Mouse (Mus musculus) spleen, adult 12 weeks (tissue): ENCODE data around the gene Folh1.
"Not testable (repeated sequence)": the region's sequence is repeated elsewhere in the genome, so short reads cannot be mapped to it uniquely, and the experiment has no call there.

Experiments used
- DNase-seq: peaks from one replicate; pipeline ENCODE4 v3.0.0; 2022; ENCODE audit warnings: low spot score

Folh1 gene

DNA sequence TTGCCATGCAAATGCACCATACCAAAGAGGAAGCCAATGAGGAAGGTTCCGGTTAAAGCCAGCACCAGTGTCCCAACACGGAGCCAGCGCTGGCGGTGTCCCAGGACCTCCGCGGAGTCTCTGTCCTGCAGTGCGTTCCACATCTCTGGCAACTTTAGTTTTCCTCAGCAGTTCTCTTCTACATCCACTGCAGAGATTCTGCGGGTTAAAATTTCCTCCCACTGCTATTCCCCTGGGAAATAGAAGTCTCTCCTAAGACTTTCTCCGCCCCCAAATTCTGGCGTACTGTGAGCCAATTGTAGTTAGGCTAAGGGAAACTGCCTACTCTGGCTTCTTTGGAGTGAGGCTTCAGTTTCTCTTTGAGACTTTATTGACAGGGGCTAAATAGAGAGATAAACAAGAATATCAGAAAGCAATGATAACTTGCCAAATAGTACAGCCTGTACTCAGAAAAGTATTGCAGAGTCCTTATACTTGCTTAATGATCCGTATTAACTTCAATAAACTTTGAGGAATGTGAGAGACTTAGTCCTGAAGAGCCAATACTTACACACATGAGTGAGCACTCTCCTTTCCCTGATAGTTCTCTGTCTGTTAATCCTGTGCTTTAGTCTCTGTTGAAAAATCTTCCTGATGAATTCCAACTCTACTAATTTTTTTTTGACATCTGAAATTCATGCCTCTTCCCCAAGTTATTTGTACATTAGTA, at the start of gene Folh1:
Gene Folh1, minus strand, starts transcription at position 327 of the 709 bp plus-strand sequence.
- no peak for DNase-seq

DNA sequence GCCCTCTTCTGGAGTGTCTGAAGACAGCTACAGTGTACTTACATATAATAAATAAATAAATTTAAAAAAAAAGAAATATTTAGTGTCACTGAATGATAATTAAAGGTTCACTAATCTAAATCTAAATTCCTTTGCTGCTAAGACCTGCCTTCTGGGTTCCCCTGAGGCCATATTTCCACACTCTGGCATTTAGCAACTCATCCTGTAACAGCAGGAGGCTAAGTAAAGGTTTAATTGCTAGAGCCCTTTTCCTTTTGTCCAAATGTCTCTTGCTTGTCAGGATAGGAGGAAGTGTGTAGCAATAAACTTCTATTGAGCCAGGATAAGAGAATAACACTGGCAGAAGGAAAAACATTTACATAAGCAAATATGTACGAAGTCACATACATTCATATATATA, 40.7 kb upstream of the Folh1 start:
- no peak for DNase-seq

DNA sequence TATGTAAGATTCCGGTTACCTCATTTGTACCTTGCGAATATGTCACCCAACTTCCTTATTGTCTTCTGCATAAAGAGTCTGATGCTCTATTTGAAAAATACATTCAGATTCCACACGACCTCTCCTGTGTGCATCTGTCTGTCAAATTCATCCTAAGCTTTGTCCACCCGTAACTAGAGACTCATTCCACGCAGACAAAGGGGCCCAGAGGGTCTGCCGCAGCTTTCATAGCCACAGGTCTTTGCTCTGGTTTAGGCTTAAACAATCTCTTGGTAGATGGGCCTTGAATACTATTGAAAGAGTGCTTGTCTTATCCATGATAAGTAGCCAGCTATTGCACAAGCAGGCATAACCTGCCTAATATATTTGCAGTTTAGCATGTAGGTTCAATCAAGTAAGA, 40.0 kb upstream of the Folh1 start:
- not testable (repeated sequence) for DNase-seq

DNA sequence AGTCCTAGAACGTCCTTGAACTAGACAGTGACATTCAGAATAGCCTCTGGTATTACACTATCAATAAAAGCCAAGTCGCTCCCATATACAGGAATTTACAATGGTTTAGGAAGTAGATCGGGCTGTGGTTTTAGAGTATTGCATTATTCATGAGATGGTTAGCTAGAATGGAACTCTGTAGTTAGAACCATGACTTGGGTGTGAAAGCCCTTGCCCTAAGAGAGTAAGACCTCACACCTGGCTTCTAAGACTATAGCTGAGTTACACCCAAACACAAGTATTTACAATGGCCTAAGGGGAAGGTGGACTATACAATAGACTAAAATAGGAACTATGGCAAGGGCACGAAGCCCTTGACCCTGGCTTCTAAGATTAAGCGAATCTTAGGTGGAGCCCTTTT, 39.5 kb upstream of the Folh1 start:
- DNase-seq = not testable (repeated sequence)

DNA sequence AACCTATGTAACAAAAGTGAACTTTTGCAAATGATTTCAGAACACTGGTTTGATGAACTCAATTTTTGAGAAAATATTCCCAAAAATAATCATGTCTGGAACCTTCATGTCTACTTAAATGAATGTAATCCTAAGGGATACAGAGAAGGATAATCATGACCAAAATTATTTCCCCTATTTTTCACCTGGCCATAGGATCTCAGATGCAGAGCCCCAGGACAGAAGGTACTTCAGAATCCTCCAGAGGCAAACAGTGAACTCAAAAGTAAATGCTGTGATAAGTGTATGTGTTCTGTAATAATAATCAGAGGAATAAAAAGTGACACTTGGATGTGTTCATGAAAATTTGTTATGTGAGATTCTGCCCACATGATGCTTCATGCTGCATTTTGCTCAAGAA, 19.0 kb upstream of the Folh1 start, which contains the start of gene Vmn2r77:
Gene Vmn2r77, plus strand, starts transcription at position 301 of the 400 bp plus-strand sequence.
- no peak for DNase-seq

DNA sequence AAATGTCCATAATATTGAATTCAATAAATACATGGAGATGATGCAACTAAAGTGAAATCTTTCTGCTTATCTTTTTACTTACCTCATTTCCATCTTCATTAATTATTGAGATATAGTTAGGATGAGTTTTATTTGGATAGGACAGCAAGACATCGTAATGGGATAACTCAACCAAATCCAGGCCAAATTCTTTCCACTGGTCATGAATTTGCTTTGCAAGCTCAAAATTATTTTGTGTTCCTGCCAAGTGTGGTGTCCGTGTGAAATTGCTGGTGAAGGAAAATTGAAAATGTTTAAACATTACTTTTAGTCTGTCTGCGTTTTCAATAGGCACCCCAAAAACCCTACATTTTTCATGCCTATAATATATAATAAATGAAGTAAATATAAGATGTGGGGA, 4.1 kb downstream of the Folh1 start:
- DNase-seq = no peak

DNA sequence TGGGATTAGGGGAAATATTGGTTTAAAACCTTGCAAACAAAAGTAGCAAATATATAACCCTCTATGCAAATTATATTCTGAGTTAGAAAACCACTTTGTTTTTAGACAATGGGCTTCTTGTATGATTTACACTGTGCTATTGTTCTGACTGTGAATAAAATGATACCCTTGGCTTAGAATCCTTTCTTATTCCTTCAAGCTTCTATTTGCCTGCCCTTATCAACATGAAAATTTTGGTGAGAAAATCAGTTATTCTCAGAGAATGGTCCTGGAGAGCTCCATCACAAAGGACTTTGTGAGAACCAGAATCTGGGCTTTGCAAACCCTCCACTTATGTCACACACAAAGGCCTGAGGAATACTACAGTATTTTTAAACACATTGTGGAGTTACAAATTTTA, 11.1 kb downstream of the Folh1 start:
- no peak for DNase-seq

DNA sequence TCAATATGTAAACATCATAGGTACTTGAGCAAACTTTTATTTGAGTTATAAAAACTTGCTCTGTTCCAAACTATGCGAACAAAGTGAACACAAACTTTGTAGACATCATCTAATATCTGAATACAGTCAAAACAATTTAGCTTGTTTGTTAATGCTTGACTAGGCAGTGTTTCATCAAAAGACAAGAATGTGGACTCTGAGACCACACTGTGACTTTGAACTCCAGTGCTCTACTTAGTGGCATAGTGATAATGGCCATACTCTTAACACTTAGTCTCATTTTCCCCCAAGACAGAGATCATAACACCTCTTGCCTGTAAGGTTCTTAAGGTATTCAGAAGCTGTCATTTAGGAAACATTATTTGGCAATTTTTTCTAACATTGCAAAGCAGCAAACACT, 15.0 kb downstream of the Folh1 start:
- DNase-seq = no peak

DNA sequence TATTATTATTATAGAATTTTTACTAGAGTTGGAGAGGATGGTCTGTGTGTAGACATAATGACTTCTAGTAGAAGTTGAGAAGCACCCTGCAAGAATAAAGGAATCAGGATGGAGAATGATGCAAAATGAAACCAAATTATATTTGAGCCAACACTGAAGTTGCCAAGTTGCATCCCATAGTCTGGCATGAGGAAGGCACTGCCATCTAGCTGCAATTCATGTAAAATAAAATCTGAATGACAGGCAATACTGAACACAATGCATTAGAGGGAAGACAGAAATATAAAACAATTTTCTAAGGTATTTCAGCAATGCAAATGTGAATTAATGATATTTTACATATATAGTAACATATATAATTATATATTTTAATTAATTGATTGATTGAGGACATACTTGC, 50.7 kb downstream of the Folh1 start:
- no peak for DNase-seq

DNA sequence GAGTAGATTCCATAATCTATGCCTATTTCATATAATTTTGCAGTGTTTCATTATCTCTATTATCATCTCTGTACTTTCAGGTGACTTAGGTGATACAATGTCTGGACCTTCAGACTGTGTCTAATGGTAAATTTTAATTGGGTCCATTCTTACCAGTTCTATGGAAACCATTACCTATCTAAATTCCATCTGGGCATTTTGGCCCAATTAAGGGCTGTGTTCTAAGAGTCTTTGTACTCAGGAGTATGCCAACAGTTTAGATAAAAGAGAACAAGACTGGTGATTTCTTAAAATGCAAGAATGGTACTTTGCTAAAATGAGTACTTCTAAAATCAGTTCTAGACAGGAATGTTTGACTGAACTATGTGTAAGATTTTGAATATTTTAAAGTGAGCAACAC, 87.7 kb downstream of the Folh1 start, which contains the start of gene Olfr292:
Gene Olfr292, plus strand, starts transcription at position 301 of the 400 bp plus-strand sequence.
- DNase-seq = no peak
